Mouse (Mus musculus) spleen, adult 2 months (tissue): ENCODE results near the gene Hist2h4. TPM values are rescaled to one million over a fixed set of nuclear protein-coding genes. Genes with fewer than 3 reads are reported as not detected.
"Not testable (repeated sequence)": the region's sequence is repeated elsewhere in the genome, so short reads cannot be mapped to it uniquely, and the experiment has no call there.

Experiments used
- DNase-seq, 2 experiments: peaks; one replicate each; pipeline versions ENCODE4 v3.0.0 to v3.0.0-alpha.2; 2012 to 2021; ENCODE audit warnings: low spot score in 2 of 2, low read depth in 1 of 2
- H3K27ac ChIP-seq: fragments of 200-500 bp; 2 replicates; pipeline ENCODE4 v1.5.1; 2012; ENCODE audit warnings: low read length, inconsistent platforms; ENCODE audit not compliant: insufficient read depth
- H3K27me3 ChIP-seq: fragments of 200-500 bp; 2 replicates; pipeline ENCODE4 v1.6.1; 2012; ENCODE audit warnings: mild to moderate bottlenecking, moderate library complexity, low read length, inconsistent platforms; ENCODE audit not compliant: control insufficient read depth, insufficient read depth
- H3K36me3 ChIP-seq: fragments of 200-500 bp; 2 replicates; pipeline ENCODE4 v1.6.1; 2012; ENCODE audit warnings: mild to moderate bottlenecking, low read length, inconsistent platforms; ENCODE audit not compliant: control insufficient read depth, insufficient read depth
- H3K4me1 ChIP-seq: fragments of 200-500 bp; 2 replicates; pipeline ENCODE4 v1.6.1; 2011; ENCODE audit warnings: inconsistent platforms; ENCODE audit not compliant: control insufficient read depth, insufficient read depth, insufficient read length
- H3K4me3 ChIP-seq: fragments of 200-500 bp; 2 replicates; pipeline ENCODE4 v1.5.1; 2011; ENCODE audit warnings: mild to moderate bottlenecking, inconsistent platforms; ENCODE audit not compliant: insufficient read depth, insufficient read length; ENCODE audit errors: extremely low read depth
- CTCF ChIP-seq: fragments of 200-500 bp; IDR thresholded peaks from 2 replicates; pipeline ENCODE4 v1.5.1; 2011; ENCODE audit warnings: mild to moderate bottlenecking, inconsistent platforms; ENCODE audit not compliant: insufficient read depth, insufficient read length, insufficient replicate concordance; ENCODE audit errors: extremely low read depth
- POLR2A ChIP-seq: fragments of 200-500 bp; IDR thresholded peaks from 2 replicates; pipeline ENCODE4 v1.6.1; 2011; ENCODE audit warnings: low read depth, low read length, inconsistent platforms
- WGBS: fragments of 180-500 bp; shearing (Covaris S2); methylation state at CpG from one replicate; pipeline ENCODE4 v1.1.7; 2018; 5-methylcytosine and 5-hydroxymethylcytosine counted together
- polyA plus RNA-seq: library from polyadenylated mRNA; depleted of rRNA; stranded (reverse); fragments of >200 nt; gene quantifications from 2 replicates; pipeline ENCODE4 v1.2.3, GENCODE M21; 2012

The Hist2h4 gene
- polyA plus RNA-seq, 1 experiment: 9.3 TPM

- 0 out of 2 replicates have a peak, but pooled peaks cover under 1% of the 10 kb centered on the region for H3K27me3 ChIP-seq
- H3K4me1 ChIP-seq: peaks cover 4% of the 10 kb centered on the region
- no peak for DNase-seq
- TF ChIP-seq POLR2A: no peak
- TF ChIP-seq CTCF: no peak
- WGBS: 19% methylated on average over 4 of the region's 4 CpGs
- H3K36me3 ChIP-seq: no peaks in the 10 kb centered on the region
- no peak overlapping the region for H3K27ac ChIP-seq
- H3K4me3 ChIP-seq: no peak overlapping the region
Observed at GRCm38 (mm10) chr3:96284457-96284856, 21.3 kb upstream of the Hist2h4 start.

GRCm38 (mm10) chr3:96280660-96281059 is 17.5 kb upstream of the Hist2h4 start:
- TF ChIP-seq POLR2A (no peak), CTCF (no peak)
- H3K27me3 ChIP-seq: no peaks in the 10 kb centered on the region
- H3K4me3 ChIP-seq: no peak overlapping the region
- DNase-seq: no peak
- H3K36me3 ChIP-seq: no peaks in the 10 kb centered on the region
- no peak overlapping the region for H3K27ac ChIP-seq
- WGBS: 84% methylated on average over 6 of the region's 6 CpGs
- H3K4me1 ChIP-seq: peaks cover 7% of the 10 kb centered on the region

- peak; percentile 79 for TF ChIP-seq CTCF
- TF ChIP-seq POLR2A: no peak
Observed at GRCm38 (mm10) chr3:96277800-96278624, 14.9 kb upstream of the Hist2h4 start.

GRCm38 (mm10) chr3:96277428-96277799 is 14.3 kb upstream of the Hist2h4 start:
- 16% methylated on average over 8 of the region's 8 CpGs for WGBS
- H3K27ac ChIP-seq: peak overlapping the region; percentile 62
- TF ChIP-seq CTCF (no peak), POLR2A (no peak)
- peak; percentile 60 to 67 for DNase-seq
- no peaks in the 10 kb centered on the region for H3K27me3 ChIP-seq
- peaks cover 5% of the 10 kb centered on the region; the same call in 1 of the 2 replicates for H3K4me1 ChIP-seq
- H3K4me3 ChIP-seq: peak overlapping the region; percentile 72; the same call in 1 of the 2 replicates
- no peaks in the 10 kb centered on the region for H3K36me3 ChIP-seq

More at GRCm38 (mm10) chr3:96277800-96278624, 14.9 kb upstream of the Hist2h4 start:
- H3K4me3 ChIP-seq: peak overlapping the region; percentile 72
- H3K4me1 ChIP-seq: peaks cover 5% of the 10 kb centered on the region; the same call in 1 of the 2 replicates
- DNase-seq: peak; percentile 85 to 89
- no peaks in the 10 kb centered on the region for H3K27me3 ChIP-seq
- peak overlapping the region; percentile 81 for H3K27ac ChIP-seq
- no peaks in the 10 kb centered on the region for H3K36me3 ChIP-seq
- under 1% methylated on average over 49 of the region's 49 CpGs for WGBS

- no peaks in the 10 kb centered on the region for H3K27me3 ChIP-seq
- no peak overlapping the region for H3K4me3 ChIP-seq
- 45% methylated on average over 17 of the region's 17 CpGs for WGBS
- no peaks in the 10 kb centered on the region for H3K36me3 ChIP-seq
- peaks cover 5% of the 10 kb centered on the region; the same call in 1 of the 2 replicates for H3K4me1 ChIP-seq
- DNase-seq: peak in 1 of 2 experiments; percentile 35
- H3K27ac ChIP-seq: peak overlapping the region; percentile 35
- TF ChIP-seq POLR2A (no peak), CTCF (no peak)
Observed at GRCm38 (mm10) chr3:96273591-96274465, 10.7 kb upstream of the Hist2h4 start.

GRCm38 (mm10) chr3:96269511-96270474 is 6.7 kb upstream of the Hist2h4 start, which contains the start of gene Hist2h2bb:
Gene Hist2h2bb (plus strand): TSS chr3:96269752.
- Histone ChIP-seq H3K4me3 (peak within 1 kb of the TSS; percentile 73), H3K36me3 (no peaks in the 10 kb centered on the region), H3K27ac (peak within 1 kb of the TSS; percentile 97), H3K27me3 (no peaks in the 10 kb centered on the region), H3K4me1 (peaks cover 6% of the 10 kb centered on the region; the same call in 1 of the 2 replicates)
- under 1% methylated on average over 45 of the region's 45 CpGs for WGBS
- TF ChIP-seq CTCF: no peak
- TF ChIP-seq POLR2A: peak; percentile 99
- peak; percentile 83 to 97 for DNase-seq

- H3K27ac ChIP-seq: peak overlapping the region; percentile 97
- H3K4me3 ChIP-seq: peak overlapping the region; percentile 58
- not testable (repeated sequence) for H3K36me3 ChIP-seq, DNase-seq, H3K4me1 ChIP-seq, H3K27me3 ChIP-seq
- WGBS: under 1% methylated on average over 16 of the region's 44 CpGs
Observed at GRCm38 (mm10) chr3:96268776-96269378, 5.8 kb upstream of the Hist2h4 start.
